Mouse (Mus musculus): ENCODE measurements at regions not wholly inside any gene's neighbourhood (a gene's known extent, or its start where the extent isn't known, plus 50 kb on each side); places are given as distances from the start of the nearest gene placed in this dataset.

DNA sequence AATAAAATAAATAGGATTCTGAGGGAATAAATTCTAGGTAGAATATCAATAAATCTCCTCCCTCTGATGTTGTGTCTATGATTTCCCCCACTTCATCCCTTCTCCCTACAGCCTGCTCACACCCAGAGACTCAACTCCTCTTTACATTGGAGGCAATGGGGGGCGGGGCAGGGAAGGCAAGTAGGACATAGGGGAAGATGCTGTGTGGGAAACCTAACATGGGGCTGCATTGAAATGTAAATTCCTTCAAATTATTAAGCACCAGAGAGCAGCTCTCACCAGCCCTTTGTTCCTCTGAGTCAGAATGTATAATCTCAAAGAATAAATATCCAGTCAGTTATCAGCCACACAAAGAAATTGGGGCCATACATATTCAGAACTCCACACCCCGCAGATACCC lies 91.6 kb downstream of the Nuf2 start:
- DNase-seq (ENCODE audit: low read depth, low spot score), result no peak

GRCm38 (mm10) chr1:169438006-169438405 lies 93.3 kb downstream of the Nuf2 start:
- DNase-seq (ENCODE audit: low read depth, low spot score), result no peak

DNA sequence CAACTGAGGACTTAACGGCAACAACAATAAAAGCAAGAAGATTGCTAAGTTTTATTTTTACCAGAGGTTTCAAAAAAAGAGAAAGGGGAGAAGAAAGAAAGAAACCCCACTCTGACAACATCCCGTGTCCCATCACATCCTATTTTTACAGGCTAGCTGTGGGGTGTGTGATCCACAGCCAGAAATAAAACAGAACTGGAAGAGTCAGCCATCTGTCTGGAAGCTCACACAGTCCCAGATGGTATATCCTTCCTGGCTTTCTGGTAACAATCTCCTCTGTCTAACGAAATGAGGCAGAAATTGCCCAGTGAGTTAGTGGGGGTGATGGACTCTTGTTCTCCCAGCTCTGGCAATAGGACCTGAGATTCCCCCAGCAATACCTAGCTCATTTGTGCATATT lies 108.9 kb downstream of the Nuf2 start:
- no peak for DNase-seq (ENCODE audit: low read depth, low spot score)

DNA sequence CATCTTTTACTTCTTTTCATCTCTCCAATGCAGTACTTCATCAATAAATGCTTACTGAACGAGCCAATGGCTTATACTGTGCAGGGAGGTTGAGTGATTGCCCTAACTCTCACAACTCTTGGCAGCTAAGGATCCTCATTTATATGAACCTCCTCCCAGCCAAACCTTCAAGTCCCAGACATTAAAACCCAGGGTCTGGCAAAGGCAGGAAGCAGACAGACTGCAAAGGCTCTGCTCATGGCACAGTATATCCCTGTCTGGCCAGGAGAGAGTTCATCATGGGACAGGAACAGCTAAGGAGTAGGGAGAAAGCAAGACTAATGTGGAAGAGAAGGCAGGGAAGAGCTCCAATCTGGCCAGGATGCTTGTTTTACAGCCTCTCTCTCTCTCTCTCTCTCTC lies 109.6 kb downstream of the Nuf2 start:
- DNase-seq (ENCODE audit: low read depth, low spot score), result no peak

- DNase-seq (ENCODE audit: low read depth, low spot score), result no peak
Measured at GRCm38 (mm10) chr1:169418665-169419045, 112.6 kb downstream of the Nuf2 start.

GRCm38 (mm10) chr1:169417979-169418664 lies 113.1 kb downstream of the Nuf2 start:
- DNase-seq (ENCODE audit: low read depth, low spot score), result no peak

GRCm38 (mm10) chr1:169416701-169417100 lies 114.6 kb downstream of the Nuf2 start:
- no peak for DNase-seq (ENCODE audit: low read depth, low spot score)

DNA sequence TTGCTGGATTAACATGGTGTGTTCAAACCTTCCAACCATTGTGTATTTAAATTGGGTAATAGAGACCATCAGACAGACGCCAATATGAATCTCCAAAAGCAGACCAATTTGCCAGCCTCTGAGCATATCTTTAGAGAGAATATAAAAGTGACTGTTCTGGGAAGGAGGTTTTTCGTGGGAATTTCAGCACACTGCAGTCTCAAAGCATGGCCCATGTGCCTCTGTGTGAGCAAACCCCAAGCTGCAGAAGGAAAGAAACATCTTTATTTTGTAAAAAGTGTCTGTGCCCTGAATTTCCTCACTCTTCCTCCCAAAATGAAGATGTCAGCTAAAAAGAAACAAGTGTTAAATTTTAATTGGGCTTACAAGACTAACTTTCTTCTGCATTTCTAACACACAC lies 123.1 kb downstream of the Nuf2 start:
- DNase-seq (ENCODE audit: low read depth, low spot score), result no peak

GRCm38 (mm10) chr1:169400841-169401240 lies 130.4 kb downstream of the Nuf2 start:
- DNase-seq (ENCODE audit: low read depth, low spot score), result no peak

DNA sequence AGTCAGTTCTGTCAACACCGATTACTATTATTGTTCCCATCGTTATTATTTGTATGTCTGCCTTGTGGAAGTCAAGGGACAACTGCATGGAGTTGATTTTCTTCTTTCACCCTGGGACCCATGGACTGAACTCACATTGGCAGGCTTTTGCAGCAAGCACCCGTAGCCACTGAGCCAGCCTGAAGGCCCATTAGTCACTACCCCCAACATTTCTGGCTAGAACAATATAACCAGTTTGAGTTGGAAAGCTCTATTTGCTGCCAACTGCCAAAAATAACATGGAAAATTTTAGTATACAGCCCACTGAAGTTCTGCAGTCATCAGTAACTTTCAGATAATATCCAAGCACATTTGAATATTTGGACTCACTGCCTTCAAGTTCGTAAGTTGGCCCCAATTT lies 133.9 kb downstream of the Nuf2 start:
- no peak for DNase-seq (ENCODE audit: low read depth, low spot score)

DNA sequence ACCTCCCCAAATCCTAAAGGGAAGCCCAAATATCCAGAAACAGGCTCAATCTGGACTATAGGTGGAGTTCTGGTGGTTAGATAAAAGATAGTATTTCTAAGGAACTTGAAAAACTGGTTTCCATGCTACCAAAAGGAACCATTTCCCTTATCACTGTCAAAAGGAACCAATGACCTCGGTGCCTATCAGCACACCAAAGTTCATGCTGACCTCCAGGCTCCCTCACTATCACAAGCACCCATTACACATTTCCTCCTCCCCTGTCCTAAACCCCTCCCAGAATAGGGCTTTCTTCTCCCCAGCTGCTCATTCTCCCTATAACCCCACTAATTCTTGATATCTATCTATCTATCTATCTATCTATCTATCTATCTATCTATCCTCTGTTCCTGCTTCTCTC lies 144.2 kb downstream of the Nuf2 start:
- DNase-seq (ENCODE audit: low read depth, low spot score), result no peak

GRCm38 (mm10) chr1:169385740-169386424 lies 145.4 kb downstream of the Nuf2 start:
- no peak for DNase-seq (ENCODE audit: low read depth, low spot score)

GRCm38 (mm10) chr1:169374686-169375085 lies 156.6 kb downstream of the Nuf2 start:
- no peak for DNase-seq (ENCODE audit: low read depth, low spot score)

DNA sequence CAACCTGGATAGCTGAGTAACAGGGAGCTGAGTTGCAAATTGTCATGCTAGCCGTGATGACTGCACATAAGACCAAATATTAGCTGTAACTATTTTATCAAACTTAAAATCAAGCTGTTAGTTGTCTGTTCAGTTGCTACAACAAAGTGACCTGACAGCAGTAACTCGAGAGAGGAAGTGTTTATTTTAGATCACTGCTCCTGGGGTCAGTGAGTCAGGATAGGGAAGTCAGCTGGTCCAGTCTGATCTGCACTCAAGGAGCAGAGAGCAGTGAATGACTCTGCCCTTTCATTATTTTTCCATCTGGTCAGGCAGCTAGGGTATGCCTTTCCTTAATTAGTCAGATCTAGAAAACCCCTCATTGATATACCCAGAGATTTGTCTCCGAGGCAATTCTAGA lies 162.5 kb downstream of the Nuf2 start:
- DNase-seq (ENCODE audit: low read depth, low spot score), result no peak

- no peak for DNase-seq (ENCODE audit: low read depth, low spot score)
Measured at GRCm38 (mm10) chr1:169367772-169368501, 163.3 kb downstream of the Nuf2 start.

GRCm38 (mm10) chr1:169367316-169367715 lies 163.9 kb downstream of the Nuf2 start:
- no peak for DNase-seq (ENCODE audit: low read depth, low spot score)

GRCm38 (mm10) chr1:169362564-169362963 lies 168.7 kb downstream of the Nuf2 start:
- no peak for DNase-seq (ENCODE audit: low read depth, low spot score)

- no peak for DNase-seq (ENCODE audit: low read depth, low spot score)
Measured at GRCm38 (mm10) chr1:169357652-169358241, 173.5 kb downstream of the Nuf2 start.

DNA sequence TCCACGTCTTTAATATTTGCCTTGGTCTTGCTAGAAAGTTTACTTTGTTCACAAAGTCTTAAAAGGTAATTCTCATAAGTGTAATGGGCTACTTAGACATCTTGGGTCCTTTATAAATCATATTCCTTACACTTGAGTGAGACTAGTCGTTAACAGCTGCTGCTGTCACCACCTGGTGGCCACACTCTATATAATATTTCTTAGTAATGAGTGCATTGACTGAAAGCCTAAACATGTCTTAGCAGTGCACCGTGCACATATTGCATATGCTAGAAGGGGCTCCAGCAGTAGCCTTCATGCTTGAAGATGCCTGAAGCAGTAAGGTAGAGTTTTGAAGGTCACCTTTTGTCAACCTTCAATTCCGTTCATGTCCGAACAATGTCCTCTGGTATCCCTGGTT lies 177.2 kb downstream of the Nuf2 start:
- peak; percentile 30 for DNase-seq (ENCODE audit: low read depth, low spot score)

GRCm38 (mm10) chr1:169347692-169348091 lies 183.6 kb downstream of the Nuf2 start:
- peak; percentile 27 for DNase-seq (ENCODE audit: low read depth, low spot score)

DNA sequence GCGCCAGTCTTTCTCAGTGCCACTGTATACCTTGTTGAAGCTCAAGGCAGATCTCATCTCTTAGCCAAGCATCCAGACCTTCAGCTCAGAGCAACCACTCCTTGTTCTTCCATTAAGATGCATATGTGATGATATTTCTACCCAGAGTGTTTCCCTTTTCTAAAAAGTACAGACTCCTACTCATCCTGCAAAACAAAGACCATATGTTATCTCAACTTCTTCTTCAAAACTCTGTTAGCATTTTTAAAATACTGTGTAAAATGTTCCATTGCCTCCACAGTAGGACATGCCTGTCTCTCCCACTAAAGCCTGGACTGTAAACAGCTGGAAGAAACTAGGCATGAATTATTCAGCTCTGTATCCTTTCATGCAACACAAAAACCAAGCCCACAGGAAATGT lies 184.4 kb downstream of the Nuf2 start:
- no peak for DNase-seq (ENCODE audit: low read depth, low spot score)

DNA sequence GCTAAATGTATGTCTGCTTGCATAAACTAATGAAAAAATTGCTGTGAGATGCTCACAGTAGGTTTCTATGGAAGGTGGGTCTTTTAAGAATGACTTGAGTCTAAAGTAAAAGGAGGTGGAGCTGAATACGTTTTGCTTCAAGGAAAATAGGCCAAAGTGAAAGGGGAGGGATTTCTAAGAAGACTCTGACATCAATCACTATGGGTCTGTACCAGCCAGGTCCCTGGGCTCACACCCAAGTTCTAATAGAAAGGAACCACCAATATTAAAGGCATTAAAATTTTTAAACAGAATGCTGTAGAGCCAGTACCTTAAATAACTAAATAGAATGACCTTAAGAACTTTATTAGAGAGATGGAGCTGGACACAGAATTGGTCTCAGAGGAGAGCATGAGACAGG lies 190.1 kb downstream of the Nuf2 start:
- no peak for DNase-seq (ENCODE audit: low read depth, low spot score)

All from embryo, embryonic 11.5 days (tissue).